Mouse (Mus musculus) heart, adult 2 months (tissue): Measurements from ENCODE around the gene Fam173a.

Source experiments
- CTCF ChIP-seq: fragments of 200-600 bp; IDR thresholded peaks from 2 replicates; pipeline ENCODE4 v1.8.1; 2022; ENCODE audit warnings: antibody characterized with exemption, mild to moderate bottlenecking, moderate library complexity
- EP300 ChIP-seq: fragments of 200-500 bp; IDR thresholded peaks from 2 replicates; pipeline ENCODE4 v1.6.1; 2011; ENCODE audit warnings: low read depth, low read length, control low read depth; ENCODE audit not compliant: insufficient read depth
- POLR2A ChIP-seq: fragments of 200-500 bp; IDR thresholded peaks from 2 replicates; pipeline ENCODE4 v1.6.1; 2011; ENCODE audit warnings: mild to moderate bottlenecking, low read depth, low read length, control low read depth; ENCODE audit not compliant: insufficient read depth

- TF ChIP-seq CTCF (peak; percentile 97), EP300 (peak; percentile 70; the same call in 1 of the 2 replicates), POLR2A (no peak)
These were observed 8.3 kb upstream of the Fam173a start for GRCm38 (mm10) chr17:25801029-25801428.
